Mouse (Mus musculus) layer of hippocampus, adult 9-11 months (tissue): ENCODE measurements around the gene Cd276.

Experiments
- DNase-seq: peaks from one replicate; pipeline ENCODE4 v3.0.0; 2022

Gene Cd276

DNA sequence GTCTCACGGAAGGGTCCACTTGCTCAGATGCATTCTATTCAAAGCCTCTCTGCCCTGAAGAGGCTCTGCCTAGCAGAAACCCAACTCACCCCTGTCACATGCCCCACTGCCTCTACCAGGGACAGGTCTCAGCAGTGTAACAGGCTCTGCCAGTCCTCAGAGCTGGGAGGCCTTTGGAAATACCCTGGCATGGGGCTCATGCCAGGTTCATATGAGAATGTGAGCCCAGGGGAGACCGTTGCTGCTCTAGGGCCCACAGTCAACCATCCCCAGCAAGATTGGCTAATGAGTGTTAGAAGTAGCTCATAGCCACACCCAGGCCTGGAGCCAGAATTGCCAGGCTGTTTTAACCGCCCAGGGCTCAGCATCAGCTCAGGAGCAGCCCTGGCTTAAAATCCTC lies 5.5 kb downstream of the Cd276 start:
- DNase-seq, result no peak

DNA sequence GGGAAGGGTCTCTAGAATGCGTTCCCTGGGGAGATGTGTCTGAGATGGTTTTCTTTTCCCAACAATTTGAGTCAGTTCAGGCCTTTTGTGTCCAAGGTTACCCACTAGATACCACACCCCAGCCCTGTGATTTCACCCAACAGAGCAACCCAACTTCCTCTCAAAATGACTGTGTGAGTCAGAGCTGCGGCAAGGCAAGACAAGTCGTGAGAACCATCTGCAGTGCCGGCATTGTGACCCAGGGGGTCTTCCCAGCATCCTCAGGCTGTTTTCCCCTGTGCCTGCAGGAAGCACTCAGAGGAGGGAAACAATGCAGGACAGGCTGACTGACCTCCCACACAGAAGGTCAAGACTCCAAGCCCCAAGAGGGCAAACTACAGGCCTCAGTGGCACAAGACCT lies 6.3 kb downstream of the Cd276 start:
- no peak for DNase-seq

DNA sequence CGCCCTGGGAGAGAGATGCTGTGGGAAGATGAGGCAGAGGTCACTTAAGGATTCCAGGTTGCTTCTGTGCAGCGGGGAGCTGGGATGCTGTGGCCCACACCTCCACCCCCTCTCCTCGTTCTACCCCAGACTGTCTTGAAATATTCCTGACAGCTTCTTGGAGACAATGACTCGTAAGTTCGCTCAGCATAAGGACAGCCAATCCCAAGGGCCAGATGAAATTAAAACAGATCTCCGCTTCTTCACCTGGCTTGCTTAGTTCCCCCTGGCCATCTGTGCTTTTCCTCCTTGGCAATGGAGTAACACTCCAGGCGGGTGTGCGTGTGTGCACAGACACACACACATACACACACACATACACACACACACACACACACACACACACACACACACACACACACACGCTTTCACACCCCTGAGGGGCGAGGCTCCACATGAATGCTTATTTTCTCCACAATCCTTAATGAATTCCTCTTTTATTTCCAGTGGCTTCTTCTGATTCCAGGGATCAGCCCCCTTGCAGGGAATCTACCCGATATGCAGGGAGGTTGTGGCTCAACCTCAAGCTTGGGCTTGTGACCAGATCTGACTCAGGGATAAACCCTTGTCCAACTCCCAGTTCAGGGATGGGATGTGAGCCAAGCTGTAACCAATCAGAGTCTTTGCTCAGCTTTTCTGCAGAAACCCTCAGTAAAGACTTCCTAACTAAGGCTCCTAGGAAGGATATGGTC lies 8.4 kb downstream of the Cd276 start:
- DNase-seq, result no peak

DNA sequence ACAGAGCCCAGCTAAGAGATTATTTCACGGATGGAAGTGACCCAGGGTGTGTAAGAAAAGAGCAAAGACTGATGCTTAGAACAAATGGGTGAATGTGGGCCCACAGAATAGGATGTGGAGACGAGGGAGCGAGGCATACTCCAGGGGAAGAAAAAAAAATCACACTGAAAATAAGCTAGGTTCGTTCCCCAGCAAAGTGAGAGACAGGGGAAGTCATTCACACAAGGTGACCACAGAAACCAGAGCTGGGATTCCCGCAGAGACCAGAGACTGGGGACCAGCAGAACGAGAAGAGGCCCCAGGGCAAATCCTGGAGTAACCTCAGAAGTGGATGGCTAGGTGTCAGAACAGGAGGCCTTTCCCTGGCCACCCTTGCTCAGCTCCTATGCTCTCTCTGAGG lies 9.8 kb downstream of the Cd276 start:
- no peak for DNase-seq

DNA sequence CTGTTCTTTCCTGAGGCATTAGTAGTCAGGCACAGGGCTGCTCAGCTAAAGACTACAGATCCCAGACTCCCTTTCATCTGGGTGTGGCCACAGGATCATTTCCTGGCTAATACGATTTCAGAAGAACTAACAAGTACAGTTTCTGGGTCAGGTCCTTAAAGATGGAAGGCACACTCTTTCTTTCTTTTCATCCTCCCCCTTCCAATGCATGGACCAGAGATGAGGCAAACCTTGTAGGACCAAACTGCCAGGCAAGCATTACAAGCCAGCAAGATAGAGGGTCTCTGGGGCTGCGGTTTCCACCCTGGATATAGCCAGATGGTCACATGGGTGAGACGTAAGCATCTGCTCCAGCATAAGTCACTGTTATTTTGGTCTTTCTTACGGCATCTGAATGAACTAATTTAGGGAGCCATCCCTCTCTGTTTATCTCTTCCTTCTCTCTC lies 10.3 kb downstream of the Cd276 start:
- DNase-seq, result no peak

DNA sequence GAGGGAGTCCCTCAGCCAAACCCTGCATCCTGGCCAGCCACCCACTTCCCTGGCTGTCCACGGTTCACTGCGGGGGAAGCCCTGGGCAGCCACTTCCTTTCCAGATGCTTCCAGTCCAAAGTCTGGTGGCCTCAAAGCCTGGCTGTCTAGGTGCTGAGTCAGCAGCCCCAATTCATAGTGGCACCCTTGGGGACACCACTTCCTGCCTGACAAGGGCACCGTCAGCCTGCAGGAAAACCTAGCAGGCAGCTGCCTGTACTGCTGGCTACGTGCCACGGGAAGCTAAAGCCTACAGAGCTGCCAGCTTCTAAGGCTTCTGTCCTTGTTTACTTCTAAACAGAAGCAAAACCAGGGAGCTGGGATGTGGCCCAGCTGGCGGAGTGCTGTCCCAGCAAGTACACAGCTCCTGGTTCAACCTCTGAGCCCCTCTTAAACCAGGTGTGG lies 13.3 kb downstream of the Cd276 start:
- DNase-seq, result peak; percentile 90

DNA sequence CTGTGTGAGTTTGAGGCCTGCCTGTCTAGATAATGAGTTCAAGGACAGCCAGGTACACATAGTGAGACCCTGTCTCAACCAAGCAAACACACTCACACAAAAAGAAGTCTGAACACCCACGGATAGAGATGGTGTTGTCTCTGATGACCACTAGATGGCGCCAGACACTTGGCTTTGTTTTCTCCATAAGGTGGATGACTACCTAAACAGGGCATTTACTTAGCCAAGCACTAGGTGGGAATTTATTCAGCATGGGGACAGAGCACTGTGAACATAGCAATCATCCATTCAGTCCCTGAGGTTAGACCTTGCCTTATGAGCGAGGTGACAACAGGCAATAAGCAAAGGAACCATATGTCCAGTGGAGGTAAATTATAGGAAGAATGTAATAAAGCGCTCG lies 15.4 kb downstream of the Cd276 start:
- DNase-seq, result no peak

DNA sequence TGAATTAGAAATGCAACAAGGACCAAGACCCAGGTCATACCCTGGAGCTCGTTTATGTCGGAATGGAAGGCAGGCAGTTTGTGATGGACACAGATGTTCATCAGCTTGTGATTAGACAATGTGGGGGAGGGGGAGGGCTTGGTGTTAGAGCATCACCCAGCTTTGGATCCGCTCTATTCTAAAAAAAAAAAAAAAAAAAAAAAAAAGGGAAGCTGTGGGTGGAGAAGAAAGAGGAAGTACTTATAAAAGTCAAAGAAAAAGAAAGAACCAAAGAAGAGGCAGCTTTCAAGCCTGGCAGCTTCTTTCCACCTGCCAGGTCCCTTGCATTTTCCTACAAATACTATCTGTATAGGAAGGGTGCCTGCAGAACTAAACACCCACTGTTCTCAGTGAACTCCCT lies 17.5 kb downstream of the Cd276 start:
- DNase-seq, result no peak

DNA sequence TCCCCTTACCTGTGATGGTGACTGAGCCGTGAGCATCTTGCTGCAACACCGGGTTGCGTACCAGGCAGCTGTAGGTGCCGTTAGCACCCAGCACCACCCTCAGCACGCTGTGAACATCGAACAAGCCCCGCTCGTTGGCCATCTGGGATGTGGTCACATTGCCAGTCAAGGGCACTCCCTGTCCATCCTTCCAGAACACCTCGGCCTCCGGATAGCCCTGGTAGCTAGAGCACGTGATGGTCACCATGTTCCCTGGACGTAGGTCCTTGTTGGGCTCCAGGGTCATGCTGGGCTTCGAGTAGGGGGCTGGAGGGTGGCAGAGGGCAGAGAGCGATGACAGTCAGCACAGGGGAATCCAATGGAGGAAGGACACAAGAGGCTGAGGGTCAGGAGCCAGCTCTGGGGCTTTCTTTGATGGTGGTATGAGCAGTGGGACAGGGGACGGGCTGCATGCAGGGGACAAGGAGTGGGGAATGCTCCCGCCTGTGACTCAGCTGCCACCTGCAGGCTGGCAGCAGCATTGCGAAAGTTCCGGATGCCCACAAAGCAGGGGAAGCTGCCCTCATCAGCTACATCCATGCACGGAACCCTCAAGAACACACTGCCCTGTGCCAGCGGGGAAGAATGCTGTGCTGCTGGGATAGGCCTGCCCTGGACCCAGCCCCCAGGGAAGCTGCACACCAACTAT lies 19.6 kb downstream of the Cd276 start:
- no peak for DNase-seq

DNA sequence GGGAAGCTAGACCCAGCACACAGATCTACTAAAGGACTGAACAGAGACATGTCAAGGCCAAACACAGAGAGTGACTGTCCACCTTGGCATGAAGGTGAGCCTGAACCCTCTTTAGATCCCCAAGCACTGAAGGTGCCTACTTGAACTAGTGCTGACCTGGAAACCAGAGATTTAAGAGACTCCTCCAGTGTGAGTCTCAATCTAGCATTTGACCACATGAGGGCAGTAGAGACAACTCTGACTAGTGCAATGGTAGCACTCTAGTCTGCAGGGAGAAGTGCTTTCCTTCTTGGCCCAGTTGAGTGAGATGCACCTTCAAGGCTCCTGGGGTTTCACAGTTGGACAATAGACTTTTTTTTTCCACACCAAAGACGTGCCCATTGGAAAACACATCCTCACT lies 20.5 kb downstream of the Cd276 start:
- no peak for DNase-seq

DNA sequence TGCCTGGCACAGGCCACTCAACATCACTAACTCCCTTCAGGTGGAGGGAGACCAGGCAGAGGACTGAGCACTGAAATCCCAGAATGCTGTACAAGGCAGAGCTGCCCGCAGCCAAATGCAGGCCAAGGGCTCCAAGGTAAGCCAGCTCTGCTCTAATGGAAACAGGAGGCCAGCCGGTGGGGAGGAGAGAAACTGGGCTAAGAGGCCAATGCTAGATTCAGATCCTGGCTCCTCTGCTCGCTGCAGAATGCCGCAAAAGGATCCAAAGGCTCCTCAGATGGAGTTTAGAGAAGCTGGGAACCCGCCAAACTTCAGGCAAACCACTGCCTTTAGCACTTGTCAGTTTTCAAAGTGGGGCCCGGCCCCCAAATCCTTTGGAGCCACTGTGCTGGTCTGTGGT lies 21.9 kb downstream of the Cd276 start:
- no peak for DNase-seq

DNA sequence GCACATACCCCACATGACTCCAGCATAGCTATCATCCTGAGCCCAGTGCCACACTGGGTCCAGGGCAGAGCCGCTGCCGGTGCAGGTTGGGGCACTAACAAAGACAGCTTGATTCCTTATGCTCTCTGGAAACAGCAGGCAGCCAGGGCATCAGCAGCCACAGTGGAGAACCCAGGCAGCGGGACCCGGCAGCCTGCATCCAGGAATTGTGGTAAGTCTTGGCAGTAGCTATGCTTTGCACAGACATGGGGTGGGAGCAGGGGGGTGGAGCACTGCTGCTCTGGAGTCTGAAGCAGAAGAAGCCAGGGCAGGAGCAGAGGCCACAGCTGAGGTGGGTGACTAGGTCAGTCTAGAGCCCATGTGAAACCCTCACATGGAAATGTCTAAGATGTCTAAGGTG lies 23.0 kb downstream of the Cd276 start:
- no peak for DNase-seq

DNA sequence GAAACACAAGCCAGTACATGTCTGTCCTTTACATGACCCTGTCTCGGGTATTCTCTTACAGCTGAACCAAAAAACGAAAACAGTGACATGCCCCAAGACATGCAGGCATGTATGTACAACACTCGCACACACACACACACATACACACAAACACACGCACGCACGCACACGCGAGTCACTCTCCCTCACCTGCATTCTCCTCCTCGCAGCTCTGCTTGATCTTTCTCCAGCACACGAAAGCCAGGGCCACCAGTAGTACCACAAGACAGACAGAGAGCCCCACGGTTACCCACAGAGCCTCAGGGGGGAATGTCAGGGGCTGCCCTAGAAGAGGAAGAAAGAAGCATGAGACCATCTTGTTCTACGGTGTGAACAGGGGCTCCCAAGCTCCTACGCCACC lies 24.8 kb downstream of the Cd276 start:
- DNase-seq, result no peak

DNA sequence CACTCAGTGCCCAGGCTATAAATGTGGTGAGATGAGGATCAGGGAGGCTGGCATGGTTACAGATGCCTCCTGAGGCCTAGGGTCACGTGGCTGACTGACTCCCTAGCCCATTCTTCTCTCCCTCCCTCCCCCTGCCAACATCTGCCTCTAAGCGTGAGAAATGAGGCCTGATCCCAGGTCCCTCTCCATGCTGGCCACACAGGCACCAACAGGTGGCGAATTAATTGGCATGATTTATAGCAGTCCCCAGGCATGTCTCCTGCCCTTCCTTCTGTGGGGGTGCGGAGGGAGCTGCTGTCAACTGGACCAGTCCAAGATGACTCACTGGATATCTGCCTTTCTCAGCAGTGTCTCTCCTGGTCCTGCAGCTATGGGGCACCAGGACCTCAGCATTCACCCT lies 27.4 kb downstream of the Cd276 start:
- no peak for DNase-seq

DNA sequence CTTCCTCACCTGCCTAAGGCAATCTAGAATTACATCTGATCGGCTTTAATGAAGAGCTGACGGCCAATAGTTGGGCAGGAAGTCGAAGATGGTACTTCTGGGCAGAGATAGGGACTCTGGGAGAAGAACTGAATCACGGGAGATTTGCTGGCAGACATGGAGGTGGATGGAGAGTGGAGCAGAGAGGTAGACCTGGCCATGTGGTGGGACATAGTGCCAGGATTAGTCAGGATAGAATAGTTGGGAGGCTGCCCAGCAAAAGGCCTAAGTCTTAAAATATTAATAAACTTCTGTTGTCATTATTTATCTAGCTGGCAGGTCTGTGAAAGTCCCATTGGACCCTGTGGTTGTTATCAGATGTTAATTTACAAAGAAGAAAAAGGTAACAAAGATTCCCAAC lies 30.1 kb downstream of the Cd276 start:
- no peak for DNase-seq

DNA sequence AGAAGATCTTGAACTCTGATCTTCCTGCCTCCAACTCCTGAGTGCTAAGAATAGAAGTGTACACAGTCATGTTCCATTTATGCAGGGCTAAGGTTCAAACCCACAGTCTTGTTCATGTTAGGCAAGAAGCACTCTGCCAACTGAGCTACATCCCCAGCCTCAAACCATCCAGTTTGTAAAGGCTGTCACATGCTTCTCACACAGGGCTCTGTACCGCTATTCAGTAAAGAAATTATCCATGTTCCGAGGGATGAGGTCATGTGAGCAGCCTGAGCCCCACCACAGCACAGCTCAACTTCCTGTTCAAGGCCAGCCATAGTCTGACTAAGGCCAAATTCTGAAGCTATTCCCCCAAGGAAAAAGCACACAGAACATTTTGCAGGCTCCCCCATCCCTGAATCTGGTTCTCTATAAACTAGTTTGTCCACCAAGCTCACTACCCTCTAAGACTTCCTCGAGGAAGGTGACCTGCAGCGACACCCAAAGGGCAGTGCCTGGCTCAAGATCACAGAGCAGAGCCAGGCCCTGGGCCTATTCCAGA lies 33.3 kb downstream of the Cd276 start:
- no peak for DNase-seq

DNA sequence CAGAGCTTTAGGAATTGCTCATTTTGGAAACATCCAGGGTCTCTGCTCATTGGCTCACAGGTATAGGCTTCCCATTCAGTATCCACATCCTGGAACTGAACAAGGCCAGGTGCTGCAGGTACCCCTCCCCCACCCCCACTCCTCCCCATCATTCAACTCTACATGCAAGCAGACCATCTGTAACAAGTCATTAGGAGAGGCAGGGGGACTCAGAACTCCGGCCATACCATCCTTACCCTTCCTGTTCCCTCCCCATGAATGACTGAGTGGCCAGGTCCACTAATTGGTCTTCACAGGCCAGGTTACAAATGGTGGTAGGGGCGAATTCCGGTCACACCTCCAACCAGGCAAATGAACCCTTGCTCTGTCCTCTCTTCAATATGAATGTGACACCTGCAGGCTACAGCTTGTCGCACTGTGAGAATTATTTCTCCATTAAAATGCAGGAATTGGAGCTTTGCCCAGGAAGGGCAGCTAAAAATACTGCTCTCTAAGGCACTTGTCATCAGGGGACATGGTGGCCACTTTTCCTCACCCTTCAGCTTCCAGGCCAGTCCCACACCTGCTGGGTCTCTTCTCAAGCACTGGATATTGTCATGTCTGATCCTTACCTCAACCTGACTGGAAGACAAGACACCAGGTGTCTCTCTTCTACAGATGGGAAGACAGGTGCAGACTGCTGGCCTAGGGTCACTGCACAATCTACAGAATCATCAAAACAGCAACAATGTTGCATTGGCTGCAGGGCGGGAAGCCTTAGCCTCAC lies 34.2 kb downstream of the Cd276 start:
- DNase-seq, result no peak

DNA sequence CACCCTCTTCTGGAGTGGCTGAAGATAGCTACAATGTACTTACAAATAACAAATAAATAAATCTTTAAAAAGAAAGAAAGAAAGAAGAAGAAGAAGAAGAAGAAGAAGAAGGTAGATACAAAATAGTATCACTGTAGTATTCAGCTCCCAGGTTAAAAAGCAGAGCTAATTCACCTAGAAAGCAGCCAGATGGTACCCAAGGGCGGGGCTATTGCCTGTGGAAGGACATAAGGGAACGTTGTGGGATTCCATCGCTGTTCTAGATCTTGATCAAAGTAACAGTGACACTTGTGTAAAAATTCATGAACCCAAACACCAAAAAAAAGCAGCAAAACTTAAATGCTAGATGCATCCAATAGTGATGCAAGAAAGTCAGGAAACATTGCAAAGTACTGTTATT lies 35.3 kb downstream of the Cd276 start:
- DNase-seq, result no peak

DNA sequence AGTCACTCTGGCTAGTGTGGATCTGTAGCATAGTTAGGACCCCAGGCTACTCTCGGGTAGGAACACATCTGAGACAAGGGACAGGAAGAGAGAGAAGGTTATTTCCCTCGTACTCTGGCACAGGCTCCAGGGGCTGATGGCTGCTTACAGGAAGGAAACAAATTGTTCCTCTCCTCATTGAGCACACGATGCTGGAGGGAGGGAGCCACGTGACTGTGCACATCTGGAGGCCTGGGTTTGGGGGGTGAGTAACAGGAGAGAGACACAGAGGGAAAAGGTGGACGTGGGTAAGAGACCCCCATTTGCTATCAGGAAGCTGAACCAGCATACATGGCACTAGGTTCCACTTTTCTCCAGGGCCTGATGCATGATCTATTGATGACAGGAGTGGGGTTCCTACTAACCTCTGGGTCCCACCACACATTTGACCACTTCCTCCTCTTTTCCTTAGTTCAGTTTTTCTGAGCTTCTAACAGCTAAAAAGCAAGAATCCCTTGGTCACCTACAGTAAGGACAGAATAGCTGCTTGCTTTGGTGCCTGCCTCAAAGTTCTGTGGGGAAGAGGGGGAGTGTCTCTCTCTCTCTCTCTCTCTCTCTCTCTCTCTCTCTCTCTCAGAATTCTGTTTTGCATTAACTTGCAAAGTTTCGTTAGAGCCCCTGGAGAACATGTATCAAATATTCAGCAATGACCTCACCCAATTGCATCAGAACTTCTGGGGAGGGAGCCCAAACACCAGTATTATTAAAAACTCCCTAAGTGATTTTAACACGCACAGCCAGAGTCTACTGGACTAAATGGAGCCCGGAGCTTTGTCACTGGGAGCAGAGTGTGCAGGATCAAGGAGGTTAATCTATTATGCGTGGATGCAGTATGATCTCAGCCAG lies 37.1 kb downstream of the Cd276 start:
- DNase-seq, result no peak

DNA sequence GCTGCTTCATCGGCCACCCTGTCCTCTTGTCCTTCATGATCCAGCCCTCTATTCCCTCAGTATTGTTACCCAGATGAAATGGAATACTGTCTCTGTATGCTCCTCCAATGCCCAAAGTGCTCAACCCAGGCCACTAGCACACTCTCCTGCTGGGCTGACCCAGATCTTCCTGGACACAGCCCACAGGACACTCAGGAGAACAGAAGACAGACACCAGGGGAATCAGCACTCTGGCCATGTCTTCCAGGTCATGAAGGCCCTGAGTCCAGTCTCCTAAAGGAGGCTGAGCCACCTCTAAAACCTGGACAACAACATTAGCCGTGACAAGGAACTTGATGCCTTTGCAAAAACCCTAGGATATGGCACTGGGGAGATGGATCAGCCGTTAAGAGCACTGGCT lies 38.8 kb downstream of the Cd276 start:
- no peak for DNase-seq

DNA sequence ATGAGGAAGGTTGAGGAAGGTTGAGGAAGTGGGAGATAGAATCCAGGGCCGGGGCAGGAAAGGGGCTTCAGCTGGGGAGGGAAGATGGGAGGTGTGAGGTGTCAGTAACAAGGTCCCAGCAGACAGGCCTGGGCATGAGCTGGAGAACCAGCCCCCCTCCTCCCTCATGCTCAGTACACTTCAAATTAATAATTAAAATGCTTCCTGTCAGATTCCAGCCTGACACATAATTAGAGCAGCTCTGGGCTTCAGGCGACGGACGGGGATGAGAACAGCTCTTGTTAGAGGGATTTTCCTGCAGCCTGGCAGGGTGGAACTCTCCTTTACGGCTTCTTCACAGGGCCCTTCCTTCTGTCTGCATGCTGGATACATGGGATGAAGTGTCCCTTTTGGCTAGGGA lies 41.5 kb downstream of the Cd276 start:
- no peak for DNase-seq

DNA sequence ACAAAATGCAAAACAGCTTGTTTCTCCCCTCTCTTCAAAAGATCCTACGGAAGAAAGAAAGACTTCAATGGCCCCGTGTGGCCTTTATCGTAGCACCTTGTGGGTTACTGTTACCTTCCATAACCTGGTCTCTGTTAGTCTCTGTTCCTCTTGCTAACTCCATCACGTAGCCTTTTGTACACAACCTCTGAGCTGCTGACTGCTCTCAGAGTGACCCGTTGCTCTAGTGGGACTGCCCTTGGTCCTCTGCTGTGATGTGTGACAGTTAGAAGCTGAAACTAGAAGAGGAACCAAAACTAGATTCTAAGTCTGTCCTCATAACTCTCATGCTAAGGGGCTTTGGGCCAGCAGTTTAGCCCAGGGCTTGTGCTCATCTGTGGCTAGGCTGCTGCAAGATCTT lies 44.8 kb downstream of the Cd276 start:
- no peak for DNase-seq
